12 mouse cellular contexts compared by ENCODE assay signal in the genomic region with DNA sequence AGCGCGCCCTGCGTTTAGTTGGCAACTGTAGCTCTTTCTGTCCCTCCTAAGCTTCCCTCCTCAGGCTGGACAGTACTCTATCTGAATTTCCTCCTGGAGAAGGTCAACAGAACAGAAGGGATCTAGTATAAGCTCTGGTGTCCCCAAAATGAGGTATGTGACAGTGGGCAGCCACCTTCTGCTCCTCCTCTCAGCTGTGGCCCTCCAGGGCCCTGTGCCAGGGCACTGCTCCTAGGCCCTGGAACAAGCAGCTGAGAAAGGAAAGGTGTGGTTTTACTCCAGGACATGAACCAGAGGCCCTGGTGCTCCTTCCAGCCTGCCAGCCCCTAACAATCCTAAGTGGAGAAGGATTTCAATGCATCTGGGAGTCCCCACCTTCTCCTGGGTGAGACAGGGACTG. TPM values are rescaled to one million over a fixed set of nuclear protein-coding genes. Genes with fewer than 3 reads are reported as not detected.
"Had no signal": no experiment of that assay in that cellular context is flagged by ENCODE, and none has a peak within 500 bp of the region (broad histone marks: within the 10 kb centered on the region; RNA-seq: fewer than 3 reads in every experiment).

No protein-coding gene starts in this region.

- H3K4me3 ChIP-seq: left cerebral cortex, adult 2 months; limb, embryonic 15.5 days; liver, embryonic 13.5 days; midbrain, embryonic 13.5 days; neural tube, embryonic 15.5 days had no signal

- H3K36me3 ChIP-seq: limb, embryonic 15.5 days; liver, embryonic 13.5 days; midbrain, embryonic 13.5 days; neural tube, embryonic 15.5 days had no signal

- DNase-seq: kidney, postnatal 14 days; liver, embryonic 13.5 days; liver, postnatal 0 days; lung, postnatal 36 days; right cerebral cortex, adult 18-20 months; right cerebral cortex, postnatal 25 days; thymus, postnatal 36 days had no signal

- H3K27ac ChIP-seq: left cerebral cortex, adult 2 months; limb, embryonic 15.5 days; liver, embryonic 13.5 days; midbrain, embryonic 13.5 days; neural tube, embryonic 15.5 days had no signal

- H3K4me1 ChIP-seq: limb, embryonic 15.5 days; liver, embryonic 13.5 days had no signal

- ATAC-seq: liver, postnatal 0 days; midbrain, embryonic 13.5 days had no signal

- H3K9ac ChIP-seq: limb, embryonic 15.5 days; liver, embryonic 13.5 days; liver, postnatal 0 days; midbrain, embryonic 13.5 days; neural tube, embryonic 15.5 days had no signal

- H3K9me3 ChIP-seq: limb, embryonic 15.5 days; liver, embryonic 13.5 days; midbrain, embryonic 13.5 days; neural tube, embryonic 15.5 days had no signal

- H3K4me2 ChIP-seq: limb, embryonic 15.5 days; liver, embryonic 13.5 days; midbrain, embryonic 13.5 days; neural tube, embryonic 15.5 days had no signal

- H3K27me3 ChIP-seq: liver, embryonic 13.5 days; midbrain, embryonic 13.5 days; neural tube, embryonic 15.5 days had no signal

RNA-seq across cellular contexts. Expression of a gene that starts 51.1 kb away (rescaled TPM):
- total RNA-seq: megakaryocyte progenitor cell, adult 5-6 weeks had no signal
- polyA plus RNA-seq: liver, postnatal 0 days had no signal
